In genomic region chr15:101973414-101974077, GRCm38 (mm10) we compare ENCODE assay signal across 7 mouse cellular contexts. TPM values are rescaled to one million over a fixed set of nuclear protein-coding genes. Genes with fewer than 3 reads are reported as not detected.
A peak's percentile ranks its signal among the peaks of the same experiment; 100 is the strongest.
DNase-seq lines count a peak whose midpoint lies in the region; ATAC-seq and TF ChIP-seq lines count a peak whose summit lies in the region.

No protein-coding gene starts in this region.

- 13% methylated on average over 15 of the region's 15 CpGs for WGBS in intestine, embryonic 14.5 days
- WGBS in midbrain, embryonic 13.5 days = 11% methylated on average over 15 of the region's 15 CpGs
- WGBS in small intestine, adult 2 months = 12% methylated on average over 15 of the region's 15 CpGs

- peak; percentile 92 to 99 for DNase-seq in adrenal gland, adult (ENCODE audit: inconsistent age in 2 of 2, low spot score in 1 of 2)
- DNase-seq in cerebellum, postnatal 4 days (ENCODE audit: low spot score in 2 of 2) = peak; percentile 99 to 100
- DNase-seq in gastrocnemius, adult 2 months = peak; percentile 94
- DNase-seq in intestine, embryonic 14.5 days (ENCODE audit: low spot score) = peak; percentile 100
- peak; percentile 94 to 97 for DNase-seq in left cerebral cortex, postnatal 25 days (ENCODE audit: low spot score in 2 of 2)

- no peak overlapping the region for H3K9ac ChIP-seq in intestine, embryonic 14.5 days (ENCODE audit: low read length)
- no peak overlapping the region for H3K9ac ChIP-seq in midbrain, embryonic 13.5 days (replicated peaks)

- H3K27me3 ChIP-seq in intestine, embryonic 14.5 days (replicated peaks; ENCODE audit: control insufficient read depth, insufficient read depth, low read length) = no peaks in the 10 kb centered on the region
- 0 out of 2 replicates have a peak, but pooled peaks cover 7% of the 10 kb centered on the region for H3K27me3 ChIP-seq in midbrain, embryonic 13.5 days
- H3K27me3 ChIP-seq in small intestine, adult 2 months (ENCODE audit: control insufficient read depth, insufficient read depth, low read length) = no peaks in the 10 kb centered on the region

- no peak for TF ChIP-seq POLR2A in small intestine, adult 2 months (IDR thresholded peaks at IDR 0.05; ENCODE audit: low read depth, low read length)

- no peak; the same call in 1 of the 2 replicates for ATAC-seq in intestine, embryonic 14.5 days (replicated peaks; ENCODE audit: low FRiP score, low TSS enrichment, low read depth)
- peak; percentile 57; the same call in 1 of the 2 replicates for ATAC-seq in midbrain, embryonic 13.5 days

- H3K36me3 ChIP-seq in intestine, embryonic 14.5 days (ENCODE audit: control insufficient read depth, insufficient read depth, low read length) = no peaks in the 10 kb centered on the region
- H3K36me3 ChIP-seq in midbrain, embryonic 13.5 days = no peaks in the 10 kb centered on the region
- no peaks in the 10 kb centered on the region for H3K36me3 ChIP-seq in small intestine, adult 2 months (ENCODE audit: control insufficient read depth, insufficient read depth, low read length)

- TF ChIP-seq CTCF in gastrocnemius, adult 2 months (IDR thresholded peaks at IDR 0.05) = no peak; the same call in 1 of the 2 replicates
- TF ChIP-seq CTCF in small intestine, adult 2 months (IDR thresholded peaks at IDR 0.05; ENCODE audit: extremely low read depth, insufficient read length, insufficient replicate concordance, low read depth, low read length) = peak; percentile 95

- peak overlapping the region; percentile 35; the same call in 1 of the 2 replicates for H3K4me3 ChIP-seq in gastrocnemius, adult 2 months
- no peak overlapping the region for H3K4me3 ChIP-seq in intestine, embryonic 14.5 days (ENCODE audit: low read depth, low read length)
- H3K4me3 ChIP-seq in midbrain, embryonic 13.5 days (replicated peaks) = no peak overlapping the region
- no peak overlapping the region for H3K4me3 ChIP-seq in small intestine, adult 2 months (ENCODE audit: low read depth, low read length)

- no peak overlapping the region for H3K4me2 ChIP-seq in intestine, embryonic 14.5 days (ENCODE audit: low read length)
- H3K4me2 ChIP-seq in midbrain, embryonic 13.5 days (replicated peaks) = peak overlapping the region; percentile 18; the same call in 1 of the 2 replicates

- intact Hi-C loops in gastrocnemius, adult 2 months (cut with DNase I) = loop anchor here (1.0 to 10.0 kb wide), 5 partner anchors 11 to 749 kb away; partner anchors contain the start of gene Grasp
- intact Hi-C loops in left cerebral cortex, postnatal 25 days (cut with DNase I) = loop anchor here (1.0 kb wide), 2 partner anchors 201 to 454 kb away; no protein-coding TSS in a partner anchor

- H3K4me1 ChIP-seq in intestine, embryonic 14.5 days (replicated peaks; ENCODE audit: control insufficient read depth, insufficient read depth, low read length) = peaks cover 38% of the 10 kb centered on the region
- H3K4me1 ChIP-seq in midbrain, embryonic 13.5 days (replicated peaks) = peaks cover 17% of the 10 kb centered on the region
- H3K4me1 ChIP-seq in small intestine, adult 2 months (ENCODE audit: control insufficient read depth, insufficient read depth, insufficient read length, low read length) = peaks cover 40% of the 10 kb centered on the region

- H3K27ac ChIP-seq in gastrocnemius, adult 2 months = peak overlapping the region; percentile 96
- H3K27ac ChIP-seq in intestine, embryonic 14.5 days (ENCODE audit: low read depth) = no peak overlapping the region
- H3K27ac ChIP-seq in midbrain, embryonic 13.5 days = no peak overlapping the region
- peak overlapping the region; percentile 95 for H3K27ac ChIP-seq in small intestine, adult 2 months (ENCODE audit: insufficient read depth, low read depth, low read length)

- no peaks in the 10 kb centered on the region for H3K9me3 ChIP-seq in intestine, embryonic 14.5 days (ENCODE audit: control insufficient read depth, low read length)
- no peaks in the 10 kb centered on the region for H3K9me3 ChIP-seq in midbrain, embryonic 13.5 days

RNA-seq across cellular contexts. Expression of gene Krt78, which starts 19.5 kb away (rescaled TPM):
- not detected for total RNA-seq in gastrocnemius, adult 2 months (2021)
- 0.09 TPM in 1 of 2 replicates, not detected in the other for polyA plus RNA-seq in intestine, embryonic 14.5 days (2014; fragmentation: Nextera tagmentation; extraction: Ambion mirVana)
- total RNA-seq in left cerebral cortex, postnatal 25 days (2021) = not detected
- not detected in 2 replicates for polyA plus RNA-seq in midbrain, embryonic 13.5 days (2015; fragmentation: Nextera tagmentation; extraction: Ambion mirVana)
- 0.18 and 0.23 TPM in 2 replicates for polyA plus RNA-seq in small intestine, adult 2 months (2012; rRNA removed)

RNA-seq across cellular contexts. Expression of gene Krt8, which starts 30.7 kb away (rescaled TPM):
- not detected for total RNA-seq in gastrocnemius, adult 2 months (2021)
- 381 and 486 TPM in 2 replicates for polyA plus RNA-seq in intestine, embryonic 14.5 days (2014; fragmentation: Nextera tagmentation; extraction: Ambion mirVana)
- total RNA-seq in left cerebral cortex, postnatal 25 days (2021) = under 1 TPM in 1 of 2 experiments, not detected in 1; 0.32 TPM
- 1.1 and 1.6 TPM in 2 replicates for polyA plus RNA-seq in midbrain, embryonic 13.5 days (2015; fragmentation: Nextera tagmentation; extraction: Ambion mirVana)
- 1,332 and 3,924 TPM in 2 replicates for polyA plus RNA-seq in small intestine, adult 2 months (2012; rRNA removed)

RNA-seq across cellular contexts. Expression of gene Krt79, which starts 33.4 kb away (rescaled TPM):
- not detected for total RNA-seq in gastrocnemius, adult 2 months (2021)
- polyA plus RNA-seq in intestine, embryonic 14.5 days (2014; fragmentation: Nextera tagmentation; extraction: Ambion mirVana) = 0.22 TPM in 1 of 2 replicates, not detected in the other
- not detected for total RNA-seq in left cerebral cortex, postnatal 25 days (2021)
- polyA plus RNA-seq in midbrain, embryonic 13.5 days (2015; fragmentation: Nextera tagmentation; extraction: Ambion mirVana) = 0.15 TPM in 1 of 2 replicates, not detected in the other
- polyA plus RNA-seq in small intestine, adult 2 months (2012; rRNA removed) = 0.22 and 0.76 TPM in 2 replicates

RNA-seq across cellular contexts. Expression of gene Krt4, which starts 49.0 kb away (rescaled TPM):
- total RNA-seq in gastrocnemius, adult 2 months (2021) = not detected
- polyA plus RNA-seq in intestine, embryonic 14.5 days (2014; fragmentation: Nextera tagmentation; extraction: Ambion mirVana) = 0.14 and 0.19 TPM in 2 replicates
- total RNA-seq in left cerebral cortex, postnatal 25 days (2021) = not detected
- polyA plus RNA-seq in midbrain, embryonic 13.5 days (2015; fragmentation: Nextera tagmentation; extraction: Ambion mirVana) = 0.26 TPM in 1 of 2 replicates, not detected in the other
- 0.09 and 0.10 TPM in 2 replicates for polyA plus RNA-seq in small intestine, adult 2 months (2012; rRNA removed)

RNA-seq across cellular contexts. Expression of gene Krt18, which starts 54.4 kb away (rescaled TPM):
- total RNA-seq in gastrocnemius, adult 2 months (2021) = under 1 TPM in 1 of 2 experiments, not detected in 1; 0.33 TPM
- 184 and 210 TPM in 2 replicates for polyA plus RNA-seq in intestine, embryonic 14.5 days (2014; fragmentation: Nextera tagmentation; extraction: Ambion mirVana)
- under 1 TPM in 1 of 2 experiments, not detected in 1; 0.69 TPM for total RNA-seq in left cerebral cortex, postnatal 25 days (2021)
- polyA plus RNA-seq in midbrain, embryonic 13.5 days (2015; fragmentation: Nextera tagmentation; extraction: Ambion mirVana) = 1.2 and 2.5 TPM in 2 replicates
- 141 and 200 TPM in 2 replicates for polyA plus RNA-seq in small intestine, adult 2 months (2012; rRNA removed)

Comparison
In these comparisons a context has a peak if more than half of its experiments do, and no peak if none do; other contexts are left out.
1. H3K27ac ChIP-seq: peak in gastrocnemius, adult 2 months (single experiment) and small intestine, adult 2 months (single experiment); none in intestine, embryonic 14.5 days (single experiment) and midbrain, embryonic 13.5 days (single experiment).
2. RNA of gene Krt8, which starts 30.7 kb away (polyA plus RNA-seq): 1,332 to 3,924 TPM in small intestine, adult 2 months and 381 to 486 TPM in intestine, embryonic 14.5 days; 1.1 to 1.6 TPM in midbrain, embryonic 13.5 days; every median in the first group is over 100 times any median in the second.
3. Peak in every context shown above with its lines, with median percentiles within 50 percentile points of each other: DNase-seq.